Mouse (Mus musculus): ENCODE results near the gene Nusap1. TPM values are rescaled to one million over a fixed set of nuclear protein-coding genes. Genes with fewer than 3 reads are reported as not detected.

The Nusap1 gene
- polyA plus RNA-seq, 2 experiments = 45.1 to 88.3 TPM

DNA sequence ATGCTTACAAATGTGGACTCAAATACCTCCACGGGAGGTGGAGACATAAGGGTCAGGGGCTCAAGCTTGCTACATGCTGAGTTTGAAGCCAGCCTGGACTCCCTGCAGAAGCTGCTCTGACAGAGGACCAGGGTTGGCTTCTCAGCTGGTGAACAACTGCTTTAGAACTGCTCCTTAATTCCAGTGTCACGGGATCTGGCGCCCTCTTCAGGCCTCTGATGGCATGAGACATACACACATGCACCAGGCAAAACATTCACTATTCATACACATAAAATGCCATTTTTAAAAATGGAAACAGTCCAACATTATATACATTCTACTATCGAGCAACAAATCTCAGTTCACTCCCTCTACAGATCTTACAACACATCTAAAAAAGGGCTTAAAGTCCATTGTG, 30.7 kb upstream of the Nusap1 start:
- DNase-seq (ENCODE audit: low read depth in 3 of 3, low spot score in 3 of 3) (peak in 2 of 3 experiments; percentile 35 to 45), ATAC-seq (ENCODE audit: insufficient read depth) (peak; percentile 56; the same call in 1 of the 2 replicates)
- no peaks in the 10 kb centered on the region for H3K4me1 ChIP-seq (replicated peaks; ENCODE audit: control insufficient read depth in 2 of 2, insufficient read depth in 2 of 2, low read length in 1 of 2)
- no peak overlapping the region for H3K9ac ChIP-seq (replicated peaks)
- H3K27ac ChIP-seq = no peak overlapping the region
- 14% methylated on average over 4 of the region's 4 CpGs for WGBS (ENCODE audit: insufficient replicate concordance)
- TF ChIP-seq CTCF (IDR thresholded peaks at IDR 0.05; ENCODE audit: low read depth) = peak; percentile 94
- no peak; the same call in 1 of the 2 replicates for TF ChIP-seq EP300 (IDR thresholded peaks at IDR 0.05; ENCODE audit: low read depth)
- no peaks in the 10 kb centered on the region; the same call in 1 of the 2 replicates for H3K36me3 ChIP-seq (replicated peaks; ENCODE audit: control insufficient read depth, insufficient read depth, low read depth)
- no peaks in the 10 kb centered on the region for H3K27me3 ChIP-seq (ENCODE audit: control insufficient read depth, insufficient read depth, low read length)
- H3K4me3 ChIP-seq (ENCODE audit: insufficient read depth in 1 of 2, low read depth in 2 of 2, low read length in 2 of 2) = no peak overlapping the region
- H3K9me3 ChIP-seq (ENCODE audit: control insufficient read depth, low read length) = no peaks in the 10 kb centered on the region
- H3K4me2 ChIP-seq (ENCODE audit: low read depth) = no peak overlapping the region

DNA sequence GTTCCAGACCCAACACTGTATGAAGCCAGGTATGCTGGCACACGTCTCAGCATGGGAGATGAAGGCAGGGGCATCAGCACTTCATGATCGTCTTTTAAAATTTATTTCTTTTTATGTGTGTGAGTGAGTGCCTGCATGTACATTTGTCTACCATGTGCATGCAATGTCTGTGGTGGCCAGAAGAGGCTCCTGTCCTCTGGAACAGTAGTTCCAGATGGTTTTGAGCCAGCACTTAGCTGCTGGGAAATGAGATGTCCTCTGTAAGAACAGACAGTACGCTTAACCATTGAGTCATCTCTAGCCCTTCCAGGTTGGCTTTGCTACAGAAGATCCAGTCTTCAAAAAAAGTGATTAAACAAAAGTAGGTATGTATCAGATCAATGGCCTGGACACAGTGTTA, 26.9 kb upstream of the Nusap1 start:
- 79% methylated on average over 3 of the region's 3 CpGs for WGBS (ENCODE audit: insufficient replicate concordance)
- TF ChIP-seq CTCF (IDR thresholded peaks at IDR 0.05; ENCODE audit: low read depth) (peak; percentile 50), EP300 (IDR thresholded peaks at IDR 0.05; ENCODE audit: low read depth) (no peak)
- ATAC-seq (ENCODE audit: insufficient read depth) = no peak
- no peak overlapping the region for H3K9ac ChIP-seq (replicated peaks)
- H3K4me3 ChIP-seq (ENCODE audit: insufficient read depth in 1 of 2, low read depth in 2 of 2, low read length in 2 of 2) = no peak overlapping the region
- peaks cover 2% of the 10 kb centered on the region for H3K36me3 ChIP-seq (replicated peaks; ENCODE audit: control insufficient read depth, insufficient read depth, low read depth)
- H3K9me3 ChIP-seq (ENCODE audit: control insufficient read depth, low read length) = no peaks in the 10 kb centered on the region
- peaks cover 2% of the 10 kb centered on the region; the same call in 1 of the 2 replicates for H3K27me3 ChIP-seq (ENCODE audit: control insufficient read depth, insufficient read depth, low read length)
- H3K27ac ChIP-seq = no peak overlapping the region
- peaks cover 8 to 13% of the 10 kb centered on the region in 2 experiments for H3K4me1 ChIP-seq (replicated peaks; ENCODE audit: control insufficient read depth in 2 of 2, insufficient read depth in 2 of 2, low read length in 1 of 2)
- DNase-seq (ENCODE audit: low read depth in 3 of 3, low spot score in 3 of 3) = no peak
- no peak overlapping the region for H3K4me2 ChIP-seq (ENCODE audit: low read depth)

DNA sequence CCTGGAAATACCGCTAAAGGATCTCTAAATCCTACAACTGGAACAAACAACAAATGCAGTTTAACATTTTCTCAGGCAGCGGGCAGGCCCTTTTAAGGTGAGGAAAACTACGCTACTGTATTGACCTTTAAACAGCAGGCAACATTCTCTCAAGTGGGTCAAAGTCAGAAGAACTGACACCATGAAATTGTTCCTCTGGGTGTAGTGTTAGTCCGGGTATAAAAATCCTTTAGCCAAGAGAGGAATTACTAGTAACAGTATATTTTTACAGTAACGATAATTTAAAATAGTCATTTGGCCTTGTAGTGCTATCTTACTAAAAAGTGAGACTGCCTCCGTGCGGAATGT, 24.4 kb upstream of the Nusap1 start:
- H3K27me3 ChIP-seq (ENCODE audit: control insufficient read depth, insufficient read depth, low read length) = peaks cover 2% of the 10 kb centered on the region; the same call in 1 of the 2 replicates
- peak overlapping the region; percentile 91 for H3K9ac ChIP-seq (replicated peaks)
- no peaks in the 10 kb centered on the region for H3K9me3 ChIP-seq (ENCODE audit: control insufficient read depth, low read length)
- H3K4me3 ChIP-seq (ENCODE audit: insufficient read depth in 1 of 2, low read depth in 2 of 2, low read length in 2 of 2) = peak overlapping the region; percentile 22 to 92; a peak in 3 of 4 replicates
- peaks cover 15 to 18% of the 10 kb centered on the region in 2 experiments for H3K4me1 ChIP-seq (replicated peaks; ENCODE audit: control insufficient read depth in 2 of 2, insufficient read depth in 2 of 2, low read length in 1 of 2)
- peaks cover 24% of the 10 kb centered on the region for H3K36me3 ChIP-seq (replicated peaks; ENCODE audit: control insufficient read depth, insufficient read depth, low read depth)
- H3K27ac ChIP-seq = peak overlapping the region; percentile 85
- H3K4me2 ChIP-seq (ENCODE audit: low read depth) = peak overlapping the region; percentile 65
- 15% methylated on average over 7 of the region's 7 CpGs for WGBS (ENCODE audit: insufficient replicate concordance)
- TF ChIP-seq CTCF (IDR thresholded peaks at IDR 0.05; ENCODE audit: low read depth) (no peak), EP300 (IDR thresholded peaks at IDR 0.05; ENCODE audit: low read depth) (no peak)
- peak; percentile 19 for ATAC-seq (ENCODE audit: insufficient read depth)
- no peak for DNase-seq (ENCODE audit: low read depth in 3 of 3, low spot score in 3 of 3)

DNA sequence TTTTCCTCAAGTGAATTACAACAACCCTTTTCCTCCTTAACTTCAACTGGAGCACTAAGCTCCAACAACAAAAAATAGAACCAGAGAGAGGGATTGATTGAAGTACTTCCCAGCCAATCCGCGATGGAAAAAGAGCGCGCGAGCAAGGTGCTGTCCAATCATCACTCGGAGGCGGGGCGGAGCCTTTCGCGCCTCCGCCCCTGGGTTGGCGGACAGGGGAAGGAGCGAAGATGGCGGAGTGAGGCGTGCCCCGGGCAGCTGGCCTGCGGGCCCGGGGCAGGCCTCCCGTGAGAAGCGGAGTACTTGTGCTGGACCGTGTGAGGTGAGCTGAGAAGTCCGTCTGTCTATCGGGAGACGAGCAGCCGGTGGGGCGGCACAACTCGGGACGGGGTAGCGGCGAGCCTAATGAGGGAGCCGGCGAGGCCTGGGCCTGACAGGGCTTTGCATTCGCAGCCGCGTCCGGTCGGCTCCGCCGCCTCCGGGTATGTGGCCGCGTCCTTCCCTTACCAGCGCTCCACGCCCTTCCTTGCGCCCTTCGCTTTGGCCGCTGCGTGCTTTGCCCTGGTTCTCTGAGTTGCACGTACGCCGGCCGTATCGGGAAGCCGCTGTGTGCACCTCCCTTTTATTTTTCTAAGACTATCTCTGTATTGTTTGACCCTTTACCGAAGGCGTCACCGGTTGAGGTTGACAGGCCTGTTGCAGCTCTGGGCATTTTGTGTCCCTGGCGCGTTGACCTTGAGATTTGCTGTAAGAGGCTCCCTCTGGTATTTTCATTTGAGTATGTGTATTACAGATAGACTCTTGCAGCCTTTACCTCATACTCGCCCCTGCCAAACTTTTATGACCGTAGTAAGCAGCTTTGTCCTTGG, 23.8 kb upstream of the Nusap1 start:
- Histone ChIP-seq H3K36me3 (replicated peaks; ENCODE audit: control insufficient read depth, insufficient read depth, low read depth) (peaks cover 30% of the 10 kb centered on the region), H3K27ac (peak overlapping the region; percentile 91), H3K4me1 (replicated peaks; ENCODE audit: control insufficient read depth in 2 of 2, insufficient read depth in 2 of 2, low read length in 1 of 2) (peaks cover 15 to 18% of the 10 kb centered on the region in 2 experiments), H3K27me3 (ENCODE audit: control insufficient read depth, insufficient read depth, low read length) (peaks cover 2% of the 10 kb centered on the region; the same call in 1 of the 2 replicates), H3K9ac (replicated peaks) (peak overlapping the region; percentile 91), H3K4me3 (ENCODE audit: insufficient read depth in 1 of 2, low read depth in 2 of 2, low read length in 2 of 2) (peak overlapping the region; percentile 92), H3K9me3 (ENCODE audit: control insufficient read depth, low read length) (no peaks in the 10 kb centered on the region), H3K4me2 (ENCODE audit: low read depth) (peak overlapping the region; percentile 77)
- DNase-seq (ENCODE audit: low read depth in 3 of 3, low spot score in 3 of 3) (peak; percentile 94 to 97 (median 96)), ATAC-seq (ENCODE audit: insufficient read depth) (peak; percentile 96)
- whole genome bisulfite sequencing (ENCODE audit: insufficient replicate concordance) = under 1% methylated on average over 61 of the region's 61 CpGs
- TF ChIP-seq EP300 (IDR thresholded peaks at IDR 0.05; ENCODE audit: low read depth) (peak; percentile 58; the same call in 1 of the 2 replicates), CTCF (IDR thresholded peaks at IDR 0.05; ENCODE audit: low read depth) (0 out of 2 replicates have a peak, but pooled peaks have one; percentile 1)

DNA sequence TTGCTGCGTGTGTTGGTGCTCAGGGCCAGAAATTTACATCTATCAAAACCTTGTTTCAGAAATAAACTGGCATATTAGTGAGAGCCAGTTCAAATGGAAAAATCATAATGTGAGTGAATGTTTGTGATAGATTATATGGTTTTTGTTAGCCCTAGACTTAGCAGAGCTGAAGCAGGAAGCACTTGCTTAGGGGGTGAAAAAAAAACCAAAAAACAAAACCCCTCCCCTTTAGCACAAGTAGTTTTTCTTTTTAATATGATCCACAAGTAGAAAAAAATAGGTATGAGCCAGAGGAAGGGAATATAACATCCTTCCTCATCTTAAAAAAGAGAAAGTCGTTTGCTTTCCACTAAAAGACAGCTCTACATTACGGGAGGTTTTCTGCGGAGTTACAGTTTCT, 22.8 kb upstream of the Nusap1 start:
- H3K9ac ChIP-seq (replicated peaks) = peak overlapping the region; percentile 91
- peaks cover 16 to 18% of the 10 kb centered on the region in 2 experiments for H3K4me1 ChIP-seq (replicated peaks; ENCODE audit: control insufficient read depth in 2 of 2, insufficient read depth in 2 of 2, low read length in 1 of 2)
- 28% methylated on average over 4 of the region's 4 CpGs for WGBS (ENCODE audit: insufficient replicate concordance)
- ATAC-seq (ENCODE audit: insufficient read depth) (no peak), DNase-seq (ENCODE audit: low read depth in 3 of 3, low spot score in 3 of 3) (no peak)
- peak overlapping the region; percentile 92 for H3K4me3 ChIP-seq (ENCODE audit: insufficient read depth in 1 of 2, low read depth in 2 of 2, low read length in 2 of 2)
- no peaks in the 10 kb centered on the region for H3K9me3 ChIP-seq (ENCODE audit: control insufficient read depth, low read length)
- TF ChIP-seq EP300 (IDR thresholded peaks at IDR 0.05; ENCODE audit: low read depth) (no peak), CTCF (IDR thresholded peaks at IDR 0.05; ENCODE audit: low read depth) (no peak)
- peaks cover 39% of the 10 kb centered on the region for H3K36me3 ChIP-seq (replicated peaks; ENCODE audit: control insufficient read depth, insufficient read depth, low read depth)
- peak overlapping the region; percentile 91 for H3K27ac ChIP-seq
- H3K4me2 ChIP-seq (ENCODE audit: low read depth) = peak overlapping the region; percentile 77
- H3K27me3 ChIP-seq (ENCODE audit: control insufficient read depth, insufficient read depth, low read length) = peaks cover 2% of the 10 kb centered on the region; the same call in 1 of the 2 replicates
